Mouse (Mus musculus) megakaryocyte progenitor cell, adult 5-6 weeks (primary cell): Measurements from ENCODE around the gene Spem1. TPM values are rescaled to one million over a fixed set of nuclear protein-coding genes. Genes with fewer than 3 reads are reported as not detected.
A peak's percentile ranks its signal among the peaks of the same experiment; 100 is the strongest.

Experiments
- ATAC-seq: replicated peaks from 2 replicates; pipeline ENCODE4 v1.8.0; 2016; ENCODE audit warnings: mild to moderate bottlenecking, moderate TSS enrichment, inconsistent platforms; ENCODE audit not compliant: poor library complexity
- total RNA-seq, 2 experiments: library from RNA; stranded (forward) in 1 of 2; stranded (reverse) in 1 of 2; fragments of 157-497, 149-512 nt in 1 of 2; fragments of 200-1000 nt in 1 of 2; gene quantifications; 2 replicates each; pipeline versions ENCODE4 v1.2.3 to v1.2.4; 2015 to 2017

Gene Spem1
- total RNA-seq, 2 experiments from 2014 or later: 0.79 TPM; not detected in 1

- no peak for ATAC-seq
Measured at GRCm38 (mm10) chr11:69836703-69837576, 15.0 kb upstream of the Spem1 start.

- ATAC-seq: no peak
Measured at GRCm38 (mm10) chr11:69835966-69836335, 14.0 kb upstream of the Spem1 start.

- ATAC-seq: no peak
Measured at GRCm38 (mm10) chr11:69835326-69835965, 13.5 kb upstream of the Spem1 start.

GRCm38 (mm10) chr11:69834001-69834549 lies 12.1 kb upstream of the Spem1 start:
- ATAC-seq: peak; percentile 48

GRCm38 (mm10) chr11:69833554-69833953 lies 11.6 kb upstream of the Spem1 start:
- no peak for ATAC-seq

- ATAC-seq: no peak
Measured at GRCm38 (mm10) chr11:69828832-69829231, 6.9 kb upstream of the Spem1 start.

- ATAC-seq: no peak
Measured at GRCm38 (mm10) chr11:69823456-69823855, 1.5 kb upstream of the Spem1 start.

GRCm38 (mm10) chr11:69818871-69819270 lies 3.1 kb downstream of the Spem1 start:
- ATAC-seq: no peak

- ATAC-seq: no peak
Measured at GRCm38 (mm10) chr11:69818365-69818764, 3.6 kb downstream of the Spem1 start, which contains the start of gene Spem2. Gene Spem2, minus strand, starts transcription at chr11:69818465.

GRCm38 (mm10) chr11:69816520-69816919 lies 5.5 kb downstream of the Spem1 start:
- no peak for ATAC-seq

- ATAC-seq: no peak
Measured at GRCm38 (mm10) chr11:69815155-69815554, 6.8 kb downstream of the Spem1 start, which contains the start of gene Gm39566. Gene Gm39566, minus strand, starts transcription at chr11:69815298.

GRCm38 (mm10) chr11:69810280-69810679 lies 11.7 kb downstream of the Spem1 start:
- no peak for ATAC-seq

GRCm38 (mm10) chr11:69807641-69808040 lies 14.3 kb downstream of the Spem1 start:
- no peak for ATAC-seq

GRCm38 (mm10) chr11:69806378-69806777 lies 15.6 kb downstream of the Spem1 start:
- no peak for ATAC-seq

- ATAC-seq: no peak
Measured at GRCm38 (mm10) chr11:69804972-69805909, 16.7 kb downstream of the Spem1 start, which contains the start of gene Tmem102. Gene Tmem102, minus strand, starts transcription at chr11:69805624.

GRCm38 (mm10) chr11:69804652-69804940 lies 17.4 kb downstream of the Spem1 start:
- no peak for ATAC-seq

GRCm38 (mm10) chr11:69803786-69804651 lies 18.0 kb downstream of the Spem1 start:
- ATAC-seq: peak; percentile 79

GRCm38 (mm10) chr11:69803328-69803727 lies 18.7 kb downstream of the Spem1 start:
- ATAC-seq: no peak

- peak; percentile 56 for ATAC-seq
Measured at GRCm38 (mm10) chr11:69802648-69803105, 19.3 kb downstream of the Spem1 start.
